Mouse (Mus musculus) forebrain, embryonic 13.5 days (tissue): ENCODE measurements around the gene Cdh4. TPM values are rescaled to one million over a fixed set of nuclear protein-coding genes. Genes with fewer than 3 reads are reported as not detected.

Source experiments
- ATAC-seq: fragments of 200-750 bp; cut with Nextera tagmentation; 2 replicates; pipeline ENCODE4 v1.8.0; 2017
- H3K27ac ChIP-seq: fragments of 300-500 bp; sonication (generic); 2 replicates; pipeline ENCODE4 v1.5.1; 2015; ENCODE audit warnings: inconsistent platforms, mild to moderate bottlenecking, moderate library complexity
- H3K27me3 ChIP-seq: fragments of 300-500 bp; sonication (generic); 2 replicates; pipeline ENCODE4 v1.6.1; 2015; ENCODE audit warnings: mild to moderate bottlenecking, inconsistent platforms
- H3K36me3 ChIP-seq: fragments of 300-500 bp; sonication (generic); 2 replicates; pipeline ENCODE4 v1.6.1; 2015; ENCODE audit warnings: mild to moderate bottlenecking, inconsistent platforms; ENCODE audit not compliant: poor library complexity, severe bottlenecking
- H3K4me1 ChIP-seq: fragments of 300-500 bp; sonication (generic); 2 replicates; pipeline ENCODE4 v1.6.1; 2015; ENCODE audit warnings: inconsistent platforms
- H3K4me2 ChIP-seq: fragments of 300-500 bp; sonication (generic); 2 replicates; pipeline ENCODE4 v1.6.1; 2015; ENCODE audit warnings: inconsistent platforms, mild to moderate bottlenecking, moderate library complexity
- H3K4me3 ChIP-seq: fragments of 300-500 bp; sonication (generic); 2 replicates; pipeline ENCODE4 v1.5.1; 2015; ENCODE audit warnings: mild to moderate bottlenecking, inconsistent platforms
- H3K9ac ChIP-seq: fragments of 300-500 bp; sonication (generic); 2 replicates; pipeline ENCODE4 v1.6.1; 2015; ENCODE audit warnings: mild to moderate bottlenecking, inconsistent platforms
- H3K9me3 ChIP-seq: fragments of 300-500 bp; sonication (generic); replicated peaks from 2 replicates; pipeline ENCODE4 v1.6.1; 2016; ENCODE audit warnings: inconsistent platforms
- WGBS: fragments of 180-500 bp; shearing (Covaris S2); methylation state at CpG from one replicate; pipeline ENCODE4 v1.1.7; 2015; 5-methylcytosine and 5-hydroxymethylcytosine counted together
- polyA plus RNA-seq: library from polyadenylated mRNA; unstranded; fragments of >200 nt; fragmentation: Nextera tagmentation; extraction: Ambion mirVana; gene quantifications from 2 replicates; pipeline ENCODE4 v1.2.1, GENCODE M21; 2015

Gene Cdh4
- polyA plus RNA-seq, 1 experiment from 2014 or later = 30.3 TPM

- Histone ChIP-seq H3K9ac (no peak overlapping the region), H3K9me3 (no peaks in the 10 kb centered on the region), H3K4me3 (no peak overlapping the region), H3K4me1 (peaks cover 6% of the 10 kb centered on the region; the same call in 1 of the 2 replicates), H3K4me2 (no peak overlapping the region), H3K36me3 (no peaks in the 10 kb centered on the region), H3K27ac (peak overlapping the region; percentile 7; the same call in 1 of the 2 replicates), H3K27me3 (no peaks in the 10 kb centered on the region)
- 91% methylated on average over 3 of the region's 3 CpGs for WGBS
- ATAC-seq = peak; percentile 28; the same call in 1 of the 2 replicates
Measured at GRCm38 (mm10) chr2:179862676-179863075, 420.4 kb downstream of the Cdh4 start.

- Histone ChIP-seq H3K9me3 (no peaks in the 10 kb centered on the region), H3K9ac (no peak overlapping the region), H3K4me3 (no peak overlapping the region), H3K27ac (no peak overlapping the region), H3K27me3 (no peaks in the 10 kb centered on the region), H3K4me2 (no peak overlapping the region), H3K36me3 (no peaks in the 10 kb centered on the region), H3K4me1 (peaks cover 6% of the 10 kb centered on the region; the same call in 1 of the 2 replicates)
- 75% methylated on average over 3 of the region's 3 CpGs for WGBS
- peak; percentile 14; the same call in 1 of the 2 replicates for ATAC-seq
Measured at GRCm38 (mm10) chr2:179863266-179863665, 421.0 kb downstream of the Cdh4 start.

- Histone ChIP-seq H3K27ac (no peak overlapping the region), H3K4me2 (no peak overlapping the region), H3K9me3 (no peaks in the 10 kb centered on the region), H3K4me3 (no peak overlapping the region), H3K4me1 (peaks cover 17% of the 10 kb centered on the region), H3K36me3 (no peaks in the 10 kb centered on the region), H3K9ac (no peak overlapping the region), H3K27me3 (no peaks in the 10 kb centered on the region)
- WGBS = 82% methylated on average over 5 of the region's 5 CpGs
- ATAC-seq = no peak
Measured at GRCm38 (mm10) chr2:179865097-179865496, 422.9 kb downstream of the Cdh4 start.

- peaks cover 17% of the 10 kb centered on the region for H3K4me1 ChIP-seq
- H3K27ac ChIP-seq = no peak overlapping the region
- no peak for ATAC-seq
- no peaks in the 10 kb centered on the region for H3K36me3 ChIP-seq
- no peaks in the 10 kb centered on the region for H3K9me3 ChIP-seq
- H3K4me2 ChIP-seq = no peak overlapping the region
- 87% methylated on average over 3 of the region's 3 CpGs for WGBS
- no peak overlapping the region for H3K9ac ChIP-seq
- H3K27me3 ChIP-seq = no peaks in the 10 kb centered on the region
- H3K4me3 ChIP-seq = no peak overlapping the region
Measured at GRCm38 (mm10) chr2:179867669-179868068, 425.4 kb downstream of the Cdh4 start.

- H3K4me1 ChIP-seq = peaks cover 10% of the 10 kb centered on the region
- no peak overlapping the region for H3K4me2 ChIP-seq
- no peak overlapping the region for H3K9ac ChIP-seq
- no peaks in the 10 kb centered on the region for H3K27me3 ChIP-seq
- H3K4me3 ChIP-seq = no peak overlapping the region
- WGBS = 17% methylated on average over 2 of the region's 2 CpGs
- peak overlapping the region; percentile 20 for H3K27ac ChIP-seq
- no peaks in the 10 kb centered on the region for H3K36me3 ChIP-seq
- ATAC-seq = peak; percentile 79
- no peaks in the 10 kb centered on the region for H3K9me3 ChIP-seq
Measured at GRCm38 (mm10) chr2:179869871-179870270, 427.6 kb downstream of the Cdh4 start.

- peaks cover 17% of the 10 kb centered on the region for H3K4me1 ChIP-seq
- no peaks in the 10 kb centered on the region for H3K27me3 ChIP-seq
- H3K4me2 ChIP-seq = no peak overlapping the region
- WGBS = 66% methylated on average over 5 of the region's 5 CpGs
- H3K36me3 ChIP-seq = peaks cover 7% of the 10 kb centered on the region; the same call in 1 of the 2 replicates
- H3K9me3 ChIP-seq = no peaks in the 10 kb centered on the region
- no peak overlapping the region for H3K27ac ChIP-seq
- no peak overlapping the region for H3K9ac ChIP-seq
- no peak overlapping the region for H3K4me3 ChIP-seq
- ATAC-seq = peak; percentile 26
Measured at GRCm38 (mm10) chr2:179872724-179873123, 430.5 kb downstream of the Cdh4 start.

GRCm38 (mm10) chr2:179873315-179873714 is 431.1 kb downstream of the Cdh4 start:
- H3K27me3 ChIP-seq = no peaks in the 10 kb centered on the region
- H3K4me2 ChIP-seq = no peak overlapping the region
- H3K4me1 ChIP-seq = peaks cover 20% of the 10 kb centered on the region
- no peak overlapping the region for H3K27ac ChIP-seq
- H3K4me3 ChIP-seq = no peak overlapping the region
- H3K9ac ChIP-seq = no peak overlapping the region
- 53% methylated on average over 5 of the region's 5 CpGs for WGBS
- ATAC-seq = no peak
- peaks cover 7% of the 10 kb centered on the region; the same call in 1 of the 2 replicates for H3K36me3 ChIP-seq
- H3K9me3 ChIP-seq = no peaks in the 10 kb centered on the region

GRCm38 (mm10) chr2:179875147-179875546 is 432.9 kb downstream of the Cdh4 start:
- peak; percentile 71 for ATAC-seq
- H3K4me1 ChIP-seq = peaks cover 9% of the 10 kb centered on the region; the same call in 1 of the 2 replicates
- no peaks in the 10 kb centered on the region for H3K9me3 ChIP-seq
- 2% methylated on average over 3 of the region's 3 CpGs for WGBS
- H3K4me2 ChIP-seq = no peak overlapping the region
- H3K4me3 ChIP-seq = no peak overlapping the region
- no peak overlapping the region for H3K9ac ChIP-seq
- H3K27ac ChIP-seq = no peak overlapping the region
- H3K27me3 ChIP-seq = no peaks in the 10 kb centered on the region
- H3K36me3 ChIP-seq = peaks cover 7% of the 10 kb centered on the region; the same call in 1 of the 2 replicates

- no peaks in the 10 kb centered on the region for H3K27me3 ChIP-seq
- no peak overlapping the region for H3K4me3 ChIP-seq
- H3K4me1 ChIP-seq = peaks cover 9% of the 10 kb centered on the region; the same call in 1 of the 2 replicates
- 0 out of 2 replicates have a peak, but pooled peaks have one; percentile 25 for ATAC-seq
- H3K4me2 ChIP-seq = no peak overlapping the region
- H3K27ac ChIP-seq = no peak overlapping the region
- H3K36me3 ChIP-seq = peaks cover 10% of the 10 kb centered on the region; the same call in 1 of the 2 replicates
- WGBS = 45% methylated on average over 9 of the region's 9 CpGs
- H3K9ac ChIP-seq = no peak overlapping the region
- no peaks in the 10 kb centered on the region for H3K9me3 ChIP-seq
Measured at GRCm38 (mm10) chr2:179877551-179878215, 435.5 kb downstream of the Cdh4 start.

GRCm38 (mm10) chr2:179884561-179884960 is 442.3 kb downstream of the Cdh4 start:
- Histone ChIP-seq H3K4me3 (no peak overlapping the region), H3K27me3 (no peaks in the 10 kb centered on the region), H3K4me2 (no peak overlapping the region), H3K27ac (no peak overlapping the region), H3K9ac (no peak overlapping the region), H3K9me3 (no peaks in the 10 kb centered on the region), H3K4me1 (no peaks in the 10 kb centered on the region), H3K36me3 (peaks cover 37% of the 10 kb centered on the region)
- ATAC-seq = no peak
- WGBS = 47% methylated on average over 7 of the region's 7 CpGs

GRCm38 (mm10) chr2:179891048-179891447 is 448.8 kb downstream of the Cdh4 start:
- H3K4me1 ChIP-seq = no peaks in the 10 kb centered on the region
- no peak overlapping the region for H3K4me2 ChIP-seq
- H3K27me3 ChIP-seq = no peaks in the 10 kb centered on the region
- H3K9me3 ChIP-seq = no peaks in the 10 kb centered on the region
- WGBS = 82% methylated on average over 3 of the region's 3 CpGs
- H3K4me3 ChIP-seq = no peak overlapping the region
- no peak overlapping the region for H3K27ac ChIP-seq
- H3K9ac ChIP-seq = no peak overlapping the region
- H3K36me3 ChIP-seq = peaks cover 45% of the 10 kb centered on the region
- ATAC-seq = no peak

- ATAC-seq = no peak
- Histone ChIP-seq H3K27ac (no peak overlapping the region), H3K4me3 (no peak overlapping the region), H3K4me1 (0 out of 2 replicates have a peak, but pooled peaks cover under 1% of the 10 kb centered on the region), H3K27me3 (no peaks in the 10 kb centered on the region), H3K9ac (no peak overlapping the region), H3K9me3 (no peaks in the 10 kb centered on the region), H3K4me2 (no peak overlapping the region), H3K36me3 (peaks cover 28% of the 10 kb centered on the region)
- WGBS = 89% methylated on average over 2 of the region's 2 CpGs
Measured at GRCm38 (mm10) chr2:179896949-179897348, 454.7 kb downstream of the Cdh4 start.
